Mouse (Mus musculus) heart, embryonic 16.5 days (tissue): Measurements from ENCODE around the gene Tmcc2. TPM values are rescaled to one million over a fixed set of nuclear protein-coding genes. Genes with fewer than 3 reads are reported as not detected.
"Not testable (repeated sequence)": the region's sequence is repeated elsewhere in the genome, so short reads cannot be mapped to it uniquely, and the experiment has no call there.

Source experiments
- ATAC-seq: fragments of 200-750 bp; cut with Nextera tagmentation; replicated peaks from 2 replicates; pipeline ENCODE4 v1.8.0; 2017; ENCODE audit warnings: moderate number of reproducible peaks; ENCODE audit not compliant: insufficient read depth, low FRiP score; ENCODE audit errors: extremely low read depth
- H3K27ac ChIP-seq: fragments of 300-500 bp; sonication (generic); 2 replicates; pipeline ENCODE4 v1.5.1; 2014; ENCODE audit warnings: mild to moderate bottlenecking, low read length, control low read depth, moderate library complexity
- H3K27me3 ChIP-seq: fragments of 300-500 bp; sonication (generic); 2 replicates; pipeline ENCODE4 v1.6.1; 2014; ENCODE audit warnings: low read length, mixed read lengths; ENCODE audit not compliant: control insufficient read depth, insufficient read depth
- H3K36me3 ChIP-seq: fragments of 300-500 bp; sonication (generic); 2 replicates; pipeline ENCODE4 v1.6.1; 2014; ENCODE audit not compliant: control insufficient read depth, insufficient read depth
- H3K4me1 ChIP-seq: fragments of 300-500 bp; sonication (generic); 2 replicates; pipeline ENCODE4 v1.6.1; 2014; ENCODE audit warnings: low read length, mixed read lengths; ENCODE audit not compliant: control insufficient read depth, insufficient read depth
- H3K4me2 ChIP-seq: fragments of 300-500 bp; sonication (generic); 2 replicates; pipeline ENCODE4 v1.6.1; 2014; ENCODE audit warnings: low read depth, mild to moderate bottlenecking, control low read depth, low read length
- H3K4me3 ChIP-seq: fragments of 300-500 bp; sonication (generic); 2 replicates; pipeline ENCODE4 v1.5.1; 2014; ENCODE audit warnings: mild to moderate bottlenecking, control low read depth, low read length
- H3K9ac ChIP-seq: fragments of 300-500 bp; sonication (generic); 2 replicates; pipeline ENCODE4 v1.6.1; 2014; ENCODE audit warnings: low read length, control low read depth
- H3K9me3 ChIP-seq: fragments of 300-500 bp; sonication (generic); replicated peaks from 2 replicates; pipeline ENCODE4 v1.6.1; 2016; ENCODE audit warnings: low read length; ENCODE audit not compliant: control insufficient read depth
- WGBS: fragments of 180-500 bp; shearing (Covaris S2); extraction: QIAGEN DNeasy Blood & Tissue Kit; methylation state at CpG from one replicate; pipeline ENCODE4 v1.1.7; 2014; 5-methylcytosine and 5-hydroxymethylcytosine counted together
- polyA plus RNA-seq: library from polyadenylated mRNA; unstranded; fragments of >200 nt; fragmentation: Nextera tagmentation; extraction: Ambion mirVana; gene quantifications from 2 replicates; pipeline ENCODE4 v1.2.1, GENCODE M21; 2015

Tmcc2 gene
- polyA plus RNA-seq, 1 experiment from 2014 or later = 10.6 TPM

DNA sequence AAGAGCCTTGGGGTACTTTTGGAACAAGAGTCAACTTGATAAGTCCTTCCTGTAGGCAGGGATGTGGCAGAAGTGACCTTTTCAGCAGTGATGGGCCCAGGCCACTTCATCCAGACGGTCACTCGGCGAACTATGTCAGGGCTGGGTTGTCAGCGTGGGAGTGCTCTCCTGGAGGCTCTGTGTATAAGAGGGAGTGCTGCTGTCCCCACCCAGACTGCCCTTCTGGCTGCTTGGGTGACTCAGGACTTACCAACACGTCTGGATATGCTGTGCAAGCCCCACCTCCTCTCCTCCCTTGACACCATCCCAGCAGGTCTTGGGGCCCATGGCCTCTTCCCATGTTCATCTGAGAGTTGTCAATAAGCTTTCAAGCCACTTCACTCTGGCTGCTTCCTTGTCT, 37.7 kb downstream of the Tmcc2 start:
- H3K36me3 ChIP-seq = peaks cover 3% of the 10 kb centered on the region
- no peak overlapping the region for H3K27ac ChIP-seq
- H3K4me2 ChIP-seq = no peak overlapping the region
- 49% methylated on average over 5 of the region's 5 CpGs for WGBS
- no peak overlapping the region for H3K4me3 ChIP-seq
- no peak for ATAC-seq
- no peaks in the 10 kb centered on the region for H3K27me3 ChIP-seq
- H3K9ac ChIP-seq = no peak overlapping the region
- peaks cover 9% of the 10 kb centered on the region for H3K4me1 ChIP-seq
- H3K9me3 ChIP-seq = peaks cover 5% of the 10 kb centered on the region; the same call in 1 of the 2 replicates

DNA sequence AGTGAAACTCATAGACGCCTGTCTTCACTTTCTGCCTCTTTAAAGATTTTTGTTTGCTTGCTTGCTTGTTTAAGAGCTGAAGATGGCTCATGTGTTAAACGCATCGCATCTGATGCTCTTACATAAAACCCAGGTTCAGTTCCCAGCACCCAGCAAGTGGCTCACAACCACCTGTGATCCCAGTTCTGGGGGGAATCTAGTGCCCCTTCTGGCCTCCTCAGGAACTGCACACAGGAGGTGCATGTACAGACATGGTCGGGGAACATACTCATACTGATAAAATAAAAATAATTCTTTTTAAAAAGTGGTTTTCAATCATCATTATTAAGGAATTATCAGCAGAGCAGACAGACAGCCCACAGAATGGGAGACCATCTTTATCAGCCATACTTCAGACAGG, 40.0 kb downstream of the Tmcc2 start:
- Histone ChIP-seq H3K36me3 (no peaks in the 10 kb centered on the region), H3K9ac (no peak overlapping the region), H3K4me3 (no peak overlapping the region), H3K27ac (no peak overlapping the region), H3K4me2 (no peak overlapping the region), H3K9me3 (peaks cover 5% of the 10 kb centered on the region; the same call in 1 of the 2 replicates), H3K4me1 (peaks cover 16% of the 10 kb centered on the region), H3K27me3 (no peaks in the 10 kb centered on the region)
- 88% methylated on average over 4 of the region's 4 CpGs for WGBS
- ATAC-seq = no peak

DNA sequence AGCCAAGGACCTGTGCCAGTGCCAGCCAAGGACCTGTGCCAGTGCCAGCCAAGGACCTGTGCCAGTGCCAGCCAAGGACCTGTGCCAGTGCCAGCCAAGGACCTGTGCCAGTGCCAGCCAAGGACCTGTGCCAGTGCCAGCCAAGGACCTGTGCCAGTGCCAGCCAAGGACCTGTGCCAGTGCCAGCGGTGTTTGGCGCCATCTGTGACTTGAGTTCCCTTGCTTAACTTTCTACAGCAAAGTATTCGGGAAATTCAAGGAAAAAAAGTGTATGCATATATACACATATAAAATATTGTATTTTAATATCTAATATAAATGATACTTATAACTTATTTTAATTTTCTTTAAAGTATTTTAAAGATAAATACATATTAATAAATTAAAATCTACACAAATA, 41.5 kb downstream of the Tmcc2 start:
- not testable (repeated sequence) for H3K9ac ChIP-seq, H3K4me1 ChIP-seq, H3K4me2 ChIP-seq, H3K27ac ChIP-seq, H3K4me3 ChIP-seq, H3K27me3 ChIP-seq, H3K36me3 ChIP-seq, ATAC-seq, H3K9me3 ChIP-seq
- 96% methylated on average over 3 of the region's 3 CpGs for WGBS

DNA sequence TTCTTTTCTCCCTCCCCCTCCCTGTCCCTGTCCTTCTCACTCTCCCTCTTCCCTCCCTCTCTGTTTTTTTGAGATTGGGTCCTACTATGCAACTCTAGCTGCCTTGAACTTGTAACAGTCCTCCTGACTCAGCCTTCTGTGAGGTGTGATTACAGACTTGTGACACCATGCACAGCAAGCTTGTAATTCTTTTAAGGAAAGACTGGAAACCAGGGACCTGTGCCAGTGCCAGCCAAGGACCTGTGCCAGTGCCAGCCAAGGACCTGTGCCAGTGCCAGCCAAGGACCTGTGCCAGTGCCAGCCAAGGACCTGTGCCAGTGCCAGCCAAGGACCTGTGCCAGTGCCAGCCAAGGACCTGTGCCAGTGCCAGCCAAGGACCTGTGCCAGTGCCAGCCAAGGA, 42.0 kb downstream of the Tmcc2 start:
- H3K4me2 ChIP-seq, ATAC-seq: not testable (repeated sequence)

DNA sequence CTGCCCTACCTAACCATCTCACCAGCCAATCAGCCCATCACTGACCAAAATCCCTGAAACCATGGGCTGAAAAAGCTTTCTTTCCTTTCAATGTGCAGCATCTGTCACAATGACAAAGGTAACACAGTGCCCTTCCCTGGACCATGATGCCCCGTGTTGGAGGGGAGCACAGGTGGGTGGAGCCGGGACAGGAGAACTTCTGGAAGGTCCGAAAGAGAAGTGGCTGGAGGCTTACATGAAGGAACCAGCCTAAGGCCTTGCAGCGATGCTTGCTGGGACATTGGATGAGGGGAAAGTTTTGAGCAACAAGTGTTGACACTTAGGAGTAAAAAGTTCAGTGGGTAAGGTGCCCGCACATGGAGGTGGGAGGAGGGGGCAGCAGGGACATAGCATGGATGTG, 42.7 kb downstream of the Tmcc2 start:
- 82% methylated on average over 5 of the region's 5 CpGs for WGBS
- H3K36me3 ChIP-seq = no peaks in the 10 kb centered on the region
- H3K4me1 ChIP-seq = peaks cover 7% of the 10 kb centered on the region
- H3K9ac ChIP-seq = no peak overlapping the region
- H3K27ac ChIP-seq = no peak overlapping the region
- H3K4me2 ChIP-seq = no peak overlapping the region
- H3K27me3 ChIP-seq = no peaks in the 10 kb centered on the region
- H3K4me3 ChIP-seq = no peak overlapping the region
- peaks cover 5% of the 10 kb centered on the region; the same call in 1 of the 2 replicates for H3K9me3 ChIP-seq
- no peak for ATAC-seq

More for the DNA sequence above, 42.0 kb downstream of the Tmcc2 start:
- not testable (repeated sequence) for H3K9me3 ChIP-seq, H3K27me3 ChIP-seq, H3K9ac ChIP-seq, H3K36me3 ChIP-seq, H3K27ac ChIP-seq, H3K4me3 ChIP-seq, H3K4me1 ChIP-seq

DNA sequence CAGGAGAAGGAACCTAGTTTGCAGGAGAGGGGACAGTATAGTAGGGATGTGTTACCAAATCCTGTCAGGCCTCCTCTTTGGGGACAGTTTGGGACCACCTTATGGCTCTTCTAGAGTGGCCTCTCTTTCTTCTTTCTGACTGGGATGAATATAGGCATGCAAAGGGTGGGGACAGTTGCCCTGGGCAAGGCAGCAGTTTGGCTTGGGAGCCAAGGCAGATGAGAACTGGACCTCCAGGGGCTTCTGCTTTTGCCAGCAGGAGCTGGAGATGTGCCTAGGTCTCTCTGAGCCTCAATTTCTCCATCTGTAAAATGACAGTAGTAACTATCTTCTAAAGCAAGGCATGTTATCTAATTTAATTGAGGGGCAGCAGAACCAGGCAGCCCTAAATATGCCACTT, 44.1 kb downstream of the Tmcc2 start:
- ATAC-seq = no peak
- Histone ChIP-seq H3K9ac (no peak overlapping the region), H3K27ac (peak overlapping the region; percentile 76)

DNA sequence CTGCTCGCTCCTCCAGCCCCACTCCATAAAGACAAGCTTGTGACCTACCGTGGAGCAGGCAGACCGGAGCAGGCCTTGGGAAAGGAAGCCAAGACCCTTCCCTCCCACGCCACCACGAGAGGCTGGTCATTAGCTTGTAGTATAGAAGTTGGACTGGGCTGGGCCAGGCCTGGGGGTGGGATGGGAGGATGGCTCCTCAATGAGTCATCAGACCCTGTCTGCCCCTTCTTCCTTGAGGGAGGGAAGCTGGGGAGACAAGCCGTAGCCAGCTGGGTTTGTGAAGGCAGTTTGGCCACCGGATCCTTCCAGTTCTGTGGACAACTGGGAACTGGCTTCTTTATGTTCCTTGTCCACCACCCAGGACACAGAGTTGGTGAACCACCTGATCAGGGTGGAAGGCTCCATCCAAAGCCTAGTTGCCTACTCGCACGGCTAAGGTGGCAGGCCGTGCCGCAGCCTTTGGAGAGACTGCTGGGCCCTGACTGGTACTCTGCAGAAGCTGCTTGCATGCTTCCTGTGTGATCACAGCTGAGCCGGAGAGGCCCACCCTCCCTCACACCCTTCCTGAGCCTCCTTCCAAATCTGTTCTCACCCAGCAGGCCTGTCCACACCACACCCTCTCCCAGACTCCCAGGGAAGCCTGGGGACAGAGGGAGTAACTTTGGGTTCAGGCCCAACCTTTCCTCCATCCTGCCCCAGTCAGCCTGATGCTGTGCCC, 44.8 kb downstream of the Tmcc2 start:
- Histone ChIP-seq H3K4me3 (no peak overlapping the region), H3K9ac (0 out of 2 replicates have a peak overlapping the region, but pooled peaks have one; percentile 30), H3K4me1 (peaks cover 7% of the 10 kb centered on the region), H3K36me3 (no peaks in the 10 kb centered on the region), H3K27ac (peak overlapping the region; percentile 76), H3K4me2 (no peak overlapping the region), H3K27me3 (no peaks in the 10 kb centered on the region), H3K9me3 (peaks cover 5% of the 10 kb centered on the region; the same call in 1 of the 2 replicates)
- 59% methylated on average over 12 of the region's 12 CpGs for WGBS
- ATAC-seq = peak; percentile 71

More for the DNA sequence above, 44.1 kb downstream of the Tmcc2 start:
- Histone ChIP-seq H3K9me3 (peaks cover 5% of the 10 kb centered on the region; the same call in 1 of the 2 replicates), H3K36me3 (no peaks in the 10 kb centered on the region), H3K27me3 (no peaks in the 10 kb centered on the region), H3K4me2 (no peak overlapping the region), H3K4me3 (no peak overlapping the region), H3K4me1 (peaks cover 7% of the 10 kb centered on the region)

DNA sequence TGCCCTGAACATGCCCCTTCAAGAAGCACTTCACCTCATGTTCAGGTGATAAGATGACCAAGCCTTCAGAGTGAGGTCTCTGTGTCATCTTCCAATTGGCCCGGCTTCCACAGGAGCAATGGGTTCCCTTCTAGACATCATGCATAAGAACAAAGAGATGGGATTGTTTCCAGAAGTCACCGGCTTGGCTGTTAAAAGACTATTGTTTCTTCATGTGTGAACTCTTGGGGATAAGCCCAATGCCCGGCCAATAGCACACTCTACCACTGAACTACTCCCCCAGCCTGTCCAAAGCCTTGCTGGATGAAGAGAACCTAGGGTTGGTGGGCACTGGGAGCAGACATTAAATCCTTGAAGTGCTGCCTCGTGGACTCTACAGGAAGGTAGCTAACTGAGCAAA, 45.6 kb downstream of the Tmcc2 start:
- Histone ChIP-seq H3K36me3 (no peaks in the 10 kb centered on the region), H3K4me3 (no peak overlapping the region), H3K9me3 (no peaks in the 10 kb centered on the region; the same call in 1 of the 2 replicates), H3K27ac (peak overlapping the region; percentile 76), H3K4me2 (no peak overlapping the region), H3K4me1 (peaks cover 7% of the 10 kb centered on the region), H3K9ac (no peak overlapping the region), H3K27me3 (no peaks in the 10 kb centered on the region)
- no peak for ATAC-seq
- WGBS = 77% methylated on average over 4 of the region's 4 CpGs

DNA sequence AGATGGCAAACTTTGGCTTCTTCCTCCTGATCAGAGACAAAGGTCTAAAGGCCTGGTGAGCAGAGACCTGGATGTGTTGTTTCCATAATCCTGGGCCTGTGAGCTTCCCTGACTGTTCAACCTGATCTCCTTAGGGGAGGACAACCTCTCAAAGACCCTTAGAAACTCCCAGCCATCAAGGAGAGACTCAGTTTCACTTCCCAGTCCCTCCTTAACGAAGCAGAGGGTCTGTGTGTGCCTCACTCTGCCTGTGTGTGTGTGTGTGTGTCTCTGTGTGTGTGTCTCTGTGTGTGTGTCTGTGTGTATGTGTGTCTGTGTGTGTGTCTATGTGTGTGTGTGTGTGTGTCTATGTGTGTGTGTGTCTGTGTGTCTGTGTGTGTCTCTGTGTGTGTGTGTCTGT, 47.4 kb downstream of the Tmcc2 start:
- no peaks in the 10 kb centered on the region for H3K36me3 ChIP-seq
- WGBS = 93% methylated on average over 1 of the region's 1 CpGs
- H3K4me1 ChIP-seq = peaks cover 7% of the 10 kb centered on the region
- no peak overlapping the region for H3K27ac ChIP-seq
- H3K9me3 ChIP-seq = no peaks in the 10 kb centered on the region
- no peak overlapping the region for H3K4me2 ChIP-seq
- no peak overlapping the region for H3K4me3 ChIP-seq
- ATAC-seq = no peak
- no peaks in the 10 kb centered on the region for H3K27me3 ChIP-seq
- no peak overlapping the region for H3K9ac ChIP-seq
